Mouse (Mus musculus) heart, postnatal 0 days (tissue): Measurements from ENCODE around the gene Kdm7a. TPM values are rescaled to one million over a fixed set of nuclear protein-coding genes. Genes with fewer than 3 reads are reported as not detected.
A peak's percentile ranks its signal among the peaks of the same experiment; 100 is the strongest.

Experiments used
- ATAC-seq: fragments of 200-750 bp; cut with Nextera tagmentation; 2 replicates; pipeline ENCODE4 v1.8.0; 2017; ENCODE audit warnings: low read depth, moderate number of reproducible peaks, moderate library complexity; ENCODE audit not compliant: insufficient read depth
- DNase-seq: peaks from one replicate; pipeline ENCODE4 v3.0.0-alpha.2; 2016; ENCODE audit warnings: low spot score
- H3K27ac ChIP-seq: fragments of 300-500 bp; sonication (generic); 2 replicates; pipeline ENCODE4 v1.5.1; 2014; ENCODE audit warnings: low read depth, mild to moderate bottlenecking
- H3K27me3 ChIP-seq: fragments of 300-500 bp; sonication (generic); 2 replicates; pipeline ENCODE4 v1.6.1; 2014; ENCODE audit warnings: low read length, mixed read lengths; ENCODE audit not compliant: control insufficient read depth, insufficient read depth
- H3K36me3 ChIP-seq: fragments of 300-500 bp; sonication (generic); replicated peaks from 2 replicates; pipeline ENCODE4 v1.6.1; 2014; ENCODE audit warnings: low read length, mixed read lengths; ENCODE audit not compliant: control insufficient read depth, insufficient read depth
- H3K4me1 ChIP-seq: fragments of 300-500 bp; sonication (generic); 2 replicates; pipeline ENCODE4 v1.6.1; 2014; ENCODE audit warnings: antibody characterized with exemption; ENCODE audit not compliant: control insufficient read depth, insufficient read depth
- H3K4me2 ChIP-seq: fragments of 300-500 bp; sonication (generic); 2 replicates; pipeline ENCODE4 v1.6.1; 2014; ENCODE audit warnings: low read depth, mild to moderate bottlenecking, low read length, moderate library complexity
- H3K4me3 ChIP-seq: fragments of 300-500 bp; sonication (generic); 2 replicates; pipeline ENCODE4 v1.5.1; 2014; ENCODE audit warnings: low read depth, low read length
- H3K9ac ChIP-seq: fragments of 300-500 bp; sonication (generic); replicated peaks from 2 replicates; pipeline ENCODE4 v1.6.1; 2014; ENCODE audit warnings: low read depth, low read length, mixed read lengths
- H3K9me3 ChIP-seq: fragments of 300-500 bp; sonication (generic); replicated peaks from 2 replicates; pipeline ENCODE4 v1.6.1; 2016; ENCODE audit warnings: low read length; ENCODE audit not compliant: control insufficient read depth
- CTCF ChIP-seq: IDR thresholded peaks from 2 replicates; pipeline ENCODE4 v1.5.1; 2016; ENCODE audit warnings: antibody characterized with exemption, control low read depth, low read depth
- EP300 ChIP-seq: IDR thresholded peaks from 2 replicates; pipeline ENCODE4 v1.6.1; 2016; ENCODE audit warnings: antibody characterized with exemption, low read depth
- WGBS: fragments of 180-500 bp; shearing (Covaris S2); extraction: QIAGEN DNeasy Blood & Tissue Kit; methylation state at CpG from one replicate; pipeline ENCODE4 v1.1.7; 2014; 5-methylcytosine and 5-hydroxymethylcytosine counted together
- polyA plus RNA-seq: library from polyadenylated mRNA; unstranded; fragments of >200 nt; fragmentation: Nextera tagmentation; extraction: Ambion mirVana; gene quantifications from 2 replicates; pipeline ENCODE4 v1.2.1, GENCODE M21; 2015
- total RNA-seq: library from RNA; depleted of rRNA; stranded (reverse); fragments of >200 nt; gene quantifications from 2 replicates; pipeline ENCODE4 v1.2.3, GENCODE M21; 2014; ENCODE audit warnings: low replicate concordance

Kdm7a gene
- total and polyA plus RNA-seq, 2 experiments from 2014 or later, result 4.0 to 10.1 TPM

- ATAC-seq (peak; percentile 82), DNase-seq (peak; percentile 73)
- Histone ChIP-seq H3K9ac (peak within 1 kb of the TSS; percentile 86), H3K9me3 (no peaks in the 10 kb centered on the region), H3K27ac (peak within 1 kb of the TSS; percentile 73), H3K36me3 (peaks cover 4% of the 10 kb centered on the region; the same call in 1 of the 2 replicates), H3K27me3 (no peaks in the 10 kb centered on the region), H3K4me3 (peak within 1 kb of the TSS; percentile 68), H3K4me2 (peak within 1 kb of the TSS; percentile 74), H3K4me1 (peaks cover 13% of the 10 kb centered on the region)
- TF ChIP-seq EP300, result no peak
- no peak for TF ChIP-seq CTCF
- WGBS, result under 1% methylated on average over 98 of the region's 101 CpGs
Observed at GRCm38 (mm10) chr6:39117584-39118455, 88.8 kb downstream of the Kdm7a start, which contains the start of gene Parp12. Gene Parp12, minus strand, starts transcription at chr6:39118349.

- DNase-seq (no peak), ATAC-seq (no peak)
- Histone ChIP-seq H3K9me3 (no peaks in the 10 kb centered on the region), H3K27ac (no peak overlapping the region), H3K4me1 (peaks cover 13% of the 10 kb centered on the region), H3K36me3 (peaks cover 20% of the 10 kb centered on the region; the same call in 1 of the 2 replicates), H3K27me3 (no peaks in the 10 kb centered on the region), H3K9ac (no peak overlapping the region), H3K4me3 (no peak overlapping the region), H3K4me2 (no peak overlapping the region)
- 84% methylated on average over 1 of the region's 1 CpGs for WGBS
- no peak for TF ChIP-seq EP300
- no peak for TF ChIP-seq CTCF
Observed at GRCm38 (mm10) chr6:39115438-39115837, 91.2 kb downstream of the Kdm7a start.

- H3K27me3 ChIP-seq, result no peaks in the 10 kb centered on the region
- WGBS, result 88% methylated on average over 3 of the region's 3 CpGs
- no peak overlapping the region for H3K27ac ChIP-seq
- no peak for DNase-seq
- H3K9me3 ChIP-seq, result no peaks in the 10 kb centered on the region
- no peak overlapping the region for H3K9ac ChIP-seq
- H3K4me3 ChIP-seq, result no peak overlapping the region
- TF ChIP-seq EP300 (no peak), CTCF (no peak)
- H3K4me1 ChIP-seq, result peaks cover 8% of the 10 kb centered on the region; the same call in 1 of the 2 replicates
- peaks cover 27% of the 10 kb centered on the region for H3K36me3 ChIP-seq
- ATAC-seq, result no peak
- H3K4me2 ChIP-seq, result no peak overlapping the region
Observed at GRCm38 (mm10) chr6:39113141-39113540, 93.4 kb downstream of the Kdm7a start.

- WGBS, result 83% methylated on average over 3 of the region's 3 CpGs
- Histone ChIP-seq H3K36me3 (peaks cover 27% of the 10 kb centered on the region), H3K4me2 (no peak overlapping the region), H3K27me3 (no peaks in the 10 kb centered on the region), H3K9me3 (no peaks in the 10 kb centered on the region), H3K27ac (no peak overlapping the region), H3K4me1 (peaks cover 8% of the 10 kb centered on the region; the same call in 1 of the 2 replicates), H3K4me3 (no peak overlapping the region), H3K9ac (no peak overlapping the region)
- no peak for ATAC-seq
- no peak for DNase-seq
- no peak for TF ChIP-seq EP300
- TF ChIP-seq CTCF, result no peak
Observed at GRCm38 (mm10) chr6:39112701-39113100, 93.9 kb downstream of the Kdm7a start.

GRCm38 (mm10) chr6:39106812-39107211, 99.8 kb downstream of the Kdm7a start:
- Histone ChIP-seq H3K27me3 (no peaks in the 10 kb centered on the region), H3K4me2 (no peak overlapping the region), H3K4me1 (no peaks in the 10 kb centered on the region), H3K36me3 (peaks cover 48% of the 10 kb centered on the region), H3K27ac (no peak overlapping the region), H3K9ac (no peak overlapping the region), H3K4me3 (no peak overlapping the region), H3K9me3 (no peaks in the 10 kb centered on the region)
- DNase-seq (no peak), ATAC-seq (no peak)
- 69% methylated on average over 2 of the region's 2 CpGs for WGBS
- no peak for TF ChIP-seq EP300
- TF ChIP-seq CTCF, result no peak
